Mouse (Mus musculus): ENCODE results near the gene Ankdd1a.

The Ankdd1a gene

DNA sequence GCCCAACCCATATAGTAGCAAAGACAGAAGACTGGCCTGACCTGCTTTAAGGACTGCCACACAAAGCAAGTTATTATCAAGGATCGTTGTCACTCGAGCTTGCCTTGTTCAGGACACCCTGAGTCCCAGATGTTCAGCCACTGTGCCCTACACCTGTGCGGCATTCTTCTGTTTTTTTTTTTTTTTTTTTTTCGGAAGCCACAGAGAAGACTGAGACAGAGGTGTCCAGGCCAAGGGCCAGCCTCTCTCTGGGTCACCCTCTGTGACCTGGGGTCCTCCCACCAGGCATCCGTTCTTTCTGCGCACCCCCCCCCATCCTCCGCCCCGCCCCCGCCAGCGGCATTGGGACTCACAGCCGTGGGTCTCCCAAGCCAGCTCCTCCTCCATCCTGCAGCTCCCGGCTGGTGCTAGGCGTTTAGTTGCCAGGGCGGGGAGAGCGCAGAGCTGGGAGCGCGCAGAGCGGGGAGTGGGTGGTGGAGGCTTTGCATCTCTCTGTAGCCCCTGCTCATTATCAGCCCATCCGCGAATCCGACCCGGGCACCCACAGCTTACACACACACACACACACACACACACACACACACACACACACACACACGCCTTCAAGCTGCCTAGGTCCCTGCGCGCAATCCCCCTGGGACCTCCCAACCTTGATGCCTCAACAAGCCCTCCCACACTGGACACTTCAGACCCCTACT lies at the start of gene Ankdd1a:
Ankdd1a (minus strand) TSS at position 387 of the 698 bp plus-strand sequence.
- DNase-seq (ENCODE audit: extremely low read depth, low read depth): no peak

DNA sequence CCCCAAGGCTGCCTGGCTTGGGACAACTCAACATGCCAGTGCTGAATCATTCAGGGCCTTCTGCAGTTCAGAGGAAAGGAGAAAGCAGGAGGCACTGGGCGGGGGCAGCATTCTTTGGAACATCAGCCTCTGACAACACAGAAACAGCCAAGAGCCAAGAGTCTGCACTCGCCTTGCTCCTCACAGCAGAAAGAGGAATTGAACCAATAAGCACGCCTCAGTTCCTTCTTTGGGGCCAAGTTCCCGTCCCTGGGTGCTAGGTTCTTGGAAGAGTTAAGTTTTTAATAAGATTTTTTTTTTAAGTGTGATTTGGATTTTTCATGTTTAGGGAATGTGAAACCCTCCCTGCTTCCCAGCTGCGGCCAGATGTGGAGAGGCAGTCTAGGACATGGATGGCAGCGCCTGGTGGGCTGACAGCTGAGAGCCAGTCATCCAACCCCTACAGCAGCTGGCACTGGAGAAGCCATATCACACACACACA lies 49.5 kb upstream of the Ankdd1a start:
- DNase-seq (ENCODE audit: extremely low read depth, low read depth): no peak

DNA sequence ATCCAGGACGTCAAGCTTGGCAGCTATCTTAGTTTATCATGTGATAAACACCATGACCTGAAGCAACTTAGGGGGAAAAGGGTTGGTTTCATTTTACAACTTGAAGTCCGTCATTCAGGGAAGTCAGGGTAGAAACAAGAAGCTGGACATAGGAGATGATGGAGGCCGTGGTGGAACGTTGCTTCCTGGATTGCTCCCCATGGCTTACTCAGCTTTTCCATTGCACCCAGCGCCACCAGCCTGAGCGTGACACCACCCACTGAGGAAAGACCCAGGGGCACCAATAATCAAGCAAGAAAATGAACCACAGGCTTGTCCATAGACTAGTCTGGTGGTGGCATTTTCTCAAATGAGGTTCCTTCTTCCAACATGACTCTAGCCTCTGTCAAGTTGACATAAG lies 48.8 kb upstream of the Ankdd1a start:
- no peak for DNase-seq (ENCODE audit: extremely low read depth, low read depth)

DNA sequence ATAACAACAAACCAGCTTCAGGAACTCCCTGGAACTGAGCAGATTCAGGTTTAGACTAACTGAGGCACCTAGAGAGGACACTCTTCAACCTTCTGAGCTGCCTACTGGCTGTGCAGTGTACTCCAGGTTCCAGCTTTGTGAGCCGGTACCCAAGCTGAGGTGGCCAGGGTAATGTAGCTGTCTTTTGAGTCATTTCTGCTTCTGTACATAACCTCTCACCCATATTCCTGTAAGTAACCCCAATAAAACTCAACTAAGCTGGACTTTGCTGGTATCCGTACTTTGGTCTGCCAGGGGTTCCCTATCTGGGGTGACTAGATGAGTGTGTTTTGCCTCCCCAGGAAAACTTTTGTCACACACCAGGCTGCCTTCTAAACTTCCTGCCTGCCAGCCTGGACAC lies 44.7 kb upstream of the Ankdd1a start:
- DNase-seq (ENCODE audit: extremely low read depth, low read depth): no peak

DNA sequence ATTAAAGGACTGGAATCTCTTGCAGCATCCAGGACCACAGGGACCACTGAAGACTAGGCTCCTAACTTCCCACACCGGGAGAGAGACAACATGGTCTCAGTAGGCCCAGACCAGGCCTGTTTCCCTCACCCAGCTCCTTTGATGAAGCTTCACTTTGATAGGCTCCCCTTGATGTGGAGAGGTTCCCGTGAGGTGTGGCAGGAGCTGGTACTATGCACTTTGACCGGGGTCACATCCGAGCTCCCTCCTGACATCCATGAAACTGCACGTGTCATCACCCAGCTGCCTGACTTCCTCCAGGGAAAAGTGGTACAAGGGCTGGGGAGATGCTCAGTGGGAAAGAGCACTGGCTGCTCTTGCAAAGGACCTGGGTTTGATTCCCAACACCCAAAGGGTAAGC lies 43.1 kb upstream of the Ankdd1a start:
- no peak for DNase-seq (ENCODE audit: extremely low read depth, low read depth)

DNA sequence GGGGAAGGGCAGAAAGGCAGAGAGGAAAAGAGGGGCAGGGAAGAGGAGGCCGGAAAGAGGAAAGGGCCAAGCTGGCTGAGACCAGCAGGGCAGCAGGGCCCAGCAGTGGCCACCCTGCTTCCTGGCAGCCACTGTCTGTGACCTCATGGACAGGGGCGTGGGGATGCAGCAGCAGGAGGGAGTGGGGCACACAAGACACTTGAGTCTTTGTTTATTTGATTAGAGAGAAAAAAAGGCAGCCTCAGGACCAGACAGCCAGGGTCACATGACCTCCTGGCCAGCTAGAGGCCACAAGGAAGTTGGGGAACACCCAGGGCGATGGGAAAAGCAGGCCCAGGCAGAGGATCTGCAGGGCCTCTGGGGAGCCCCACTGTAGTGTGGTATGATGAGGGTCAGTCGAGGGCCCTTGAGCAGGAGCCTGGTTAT lies 42.1 kb upstream of the Ankdd1a start:
- no peak for DNase-seq (ENCODE audit: extremely low read depth, low read depth)

DNA sequence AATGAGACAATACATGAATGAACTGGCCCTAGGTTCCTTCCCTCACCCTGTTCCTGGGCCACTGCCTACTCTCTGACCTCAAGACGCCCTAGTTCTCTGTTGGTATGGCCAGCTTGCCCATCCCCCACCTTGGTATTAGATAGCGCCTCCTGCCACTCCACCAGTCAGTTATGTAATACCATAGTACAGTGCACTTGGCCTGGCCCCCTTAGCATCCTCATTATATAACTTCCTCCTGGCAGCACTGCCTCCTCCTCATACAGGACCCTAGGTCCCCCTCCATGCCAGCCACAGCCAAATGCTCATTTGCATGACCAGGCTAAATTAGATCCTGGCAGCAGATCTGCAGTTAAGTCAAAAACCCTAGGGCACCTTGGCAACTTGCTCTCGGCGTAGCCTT lies 41.0 kb upstream of the Ankdd1a start:
- no peak for DNase-seq (ENCODE audit: extremely low read depth, low read depth)

DNA sequence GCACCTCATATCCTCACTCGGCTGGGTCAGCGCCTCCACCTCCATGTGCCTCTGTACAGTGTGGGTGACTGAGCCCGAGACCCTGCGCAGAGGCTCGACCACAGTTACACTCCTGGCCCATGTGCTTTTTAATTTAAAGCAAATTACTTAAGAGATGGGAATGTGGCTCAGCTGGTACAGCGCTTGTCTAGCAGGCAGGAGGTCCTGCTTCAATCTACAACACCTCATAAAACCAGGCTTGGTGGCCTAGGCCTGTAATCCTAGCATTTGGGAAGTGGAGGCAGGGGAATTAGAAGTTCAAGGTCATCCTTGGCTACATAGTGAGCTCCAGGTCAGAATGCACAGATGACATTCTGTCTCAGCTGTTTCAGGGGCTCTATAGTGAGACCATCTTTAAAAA lies 38.8 kb upstream of the Ankdd1a start:
- no peak for DNase-seq (ENCODE audit: extremely low read depth, low read depth)

DNA sequence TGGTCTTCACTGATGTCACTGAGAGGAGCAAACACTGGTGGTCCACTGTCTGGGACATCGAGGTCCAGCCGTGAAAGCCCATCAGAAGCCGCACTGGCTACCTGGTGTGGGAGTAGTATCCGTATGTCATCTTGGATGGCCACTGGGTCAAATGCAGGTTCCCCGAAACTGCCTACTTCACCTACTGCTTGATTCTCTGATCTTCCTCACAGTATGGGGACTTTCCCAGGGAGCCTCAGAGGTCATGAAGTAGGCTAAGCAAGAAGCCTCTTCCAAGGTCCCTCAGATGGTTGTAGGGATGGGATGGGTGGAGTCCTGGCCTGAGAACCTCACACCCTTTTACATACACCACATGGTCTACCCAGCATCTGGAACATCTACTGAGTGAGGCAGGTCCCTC lies 37.0 kb upstream of the Ankdd1a start:
- no peak for DNase-seq (ENCODE audit: extremely low read depth, low read depth)

DNA sequence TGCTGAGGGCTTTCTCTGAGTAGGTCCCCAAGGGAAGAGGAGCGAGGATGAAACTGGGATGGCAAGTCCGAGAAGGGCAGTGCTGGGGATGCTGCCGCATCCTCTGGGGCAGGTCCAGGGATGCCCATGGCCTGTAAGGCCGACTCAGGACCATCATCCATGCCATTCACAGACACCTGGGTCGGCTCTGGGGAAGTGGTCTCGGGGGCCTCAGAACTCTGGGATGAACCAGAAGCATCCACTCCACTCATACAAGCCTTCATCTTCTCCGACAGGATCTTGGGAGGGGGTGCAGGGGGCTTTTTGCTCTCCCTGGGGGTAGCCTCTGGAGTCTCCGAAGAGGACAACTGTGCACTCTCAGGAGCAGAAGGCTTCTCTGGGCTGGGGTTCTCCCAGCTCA lies 36.4 kb upstream of the Ankdd1a start:
- DNase-seq (ENCODE audit: extremely low read depth, low read depth): no peak

DNA sequence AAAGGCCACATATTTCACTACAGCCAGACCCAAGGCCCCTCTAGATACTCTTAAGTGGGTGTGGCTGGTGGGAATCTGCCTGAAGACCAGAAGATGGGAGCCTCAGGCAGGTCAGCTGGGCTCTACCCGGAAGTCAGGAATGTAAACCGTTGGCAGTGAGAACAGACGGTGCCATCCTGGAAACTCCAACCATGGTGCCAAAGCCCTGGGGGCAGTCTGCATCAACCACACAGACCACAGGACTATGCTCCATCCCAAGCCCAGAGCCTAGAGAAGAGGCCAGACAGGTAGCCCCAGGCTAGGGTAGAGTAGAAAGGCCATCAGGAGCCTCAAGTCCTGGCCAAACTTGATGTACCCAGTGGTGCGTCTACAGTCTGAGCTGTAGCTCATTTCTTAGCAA lies 35.6 kb upstream of the Ankdd1a start:
- DNase-seq (ENCODE audit: extremely low read depth, low read depth): no peak

DNA sequence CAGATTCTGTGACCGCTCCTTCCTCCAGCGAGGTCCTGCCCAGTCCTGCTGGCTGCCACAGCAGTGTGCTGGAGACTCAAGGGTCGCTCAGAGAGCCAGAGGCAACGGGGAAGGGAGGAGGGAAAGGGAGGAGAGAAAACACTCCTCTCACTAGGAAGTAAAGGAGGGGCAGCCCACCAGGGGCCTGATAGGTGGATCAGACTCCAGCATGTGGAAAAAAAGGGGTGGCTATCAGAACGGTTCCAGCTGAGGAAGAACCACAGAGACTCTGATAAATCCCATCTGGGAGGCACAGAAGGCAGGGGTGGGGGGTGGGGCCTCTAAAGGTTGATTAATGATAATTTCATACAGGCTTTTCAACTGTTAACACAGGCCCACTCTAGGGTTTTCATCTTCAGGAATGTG lies 35.0 kb upstream of the Ankdd1a start:
- DNase-seq (ENCODE audit: extremely low read depth, low read depth): peak; percentile 96

DNA sequence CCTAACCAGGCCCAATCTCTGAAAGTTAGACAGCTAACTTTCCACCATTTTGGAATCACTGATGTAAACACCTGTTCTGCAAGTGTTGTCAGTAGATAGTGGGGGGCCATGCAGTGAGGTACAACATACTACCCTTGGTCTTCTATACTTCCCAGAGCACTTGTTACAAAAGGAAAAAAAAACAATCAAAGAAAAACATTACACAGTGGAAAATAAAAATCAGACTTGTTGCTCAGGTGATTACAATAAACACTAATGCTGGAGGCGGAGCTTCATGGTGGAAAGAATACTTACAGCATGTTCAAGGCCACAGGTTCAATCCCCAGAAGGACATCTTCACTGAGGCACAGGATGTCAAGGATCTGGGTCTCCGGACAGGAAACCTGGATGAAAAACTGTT lies 32.7 kb upstream of the Ankdd1a start:
- no peak for DNase-seq (ENCODE audit: extremely low read depth, low read depth)

DNA sequence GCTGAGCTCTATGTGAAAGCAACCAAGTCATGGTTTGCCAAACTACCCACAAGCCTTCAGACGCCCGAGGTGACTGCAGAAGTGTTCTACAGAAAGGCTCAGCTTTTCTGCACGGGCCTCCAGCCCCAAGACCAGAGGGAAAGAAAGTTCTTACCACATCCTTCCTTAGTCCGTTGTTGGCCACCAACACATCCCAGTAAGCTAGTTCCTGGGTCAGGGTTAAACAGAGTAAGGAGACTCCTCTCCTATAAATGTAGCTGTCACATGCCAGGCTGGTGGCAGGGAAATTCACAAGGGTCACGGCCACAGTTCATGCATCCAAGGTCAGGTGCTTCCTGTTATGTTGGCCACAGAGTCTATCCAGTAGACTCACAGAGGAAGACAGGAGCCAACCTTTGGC lies 32.1 kb upstream of the Ankdd1a start:
- no peak for DNase-seq (ENCODE audit: extremely low read depth, low read depth)

DNA sequence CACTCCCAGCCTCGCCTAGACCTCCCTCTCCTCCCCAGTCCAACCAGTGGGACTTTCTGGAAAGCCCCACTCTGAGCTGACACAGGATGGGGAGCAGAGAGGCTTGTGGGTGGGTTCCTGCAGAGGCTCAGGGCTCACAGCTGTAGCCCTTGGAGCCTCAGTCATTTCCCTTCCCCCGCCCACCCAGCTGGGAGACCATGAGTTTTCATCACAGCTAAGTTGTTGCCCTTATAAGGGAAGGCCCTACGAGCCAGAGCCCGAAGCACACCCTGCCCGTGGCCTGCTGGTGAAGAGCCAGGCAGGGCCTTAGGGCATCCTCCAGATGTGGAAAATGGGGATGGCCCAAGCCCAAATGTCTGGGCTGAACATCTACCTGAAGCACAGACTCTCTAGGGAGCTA lies 31.0 kb upstream of the Ankdd1a start:
- peak; percentile 47 for DNase-seq (ENCODE audit: extremely low read depth, low read depth)

DNA sequence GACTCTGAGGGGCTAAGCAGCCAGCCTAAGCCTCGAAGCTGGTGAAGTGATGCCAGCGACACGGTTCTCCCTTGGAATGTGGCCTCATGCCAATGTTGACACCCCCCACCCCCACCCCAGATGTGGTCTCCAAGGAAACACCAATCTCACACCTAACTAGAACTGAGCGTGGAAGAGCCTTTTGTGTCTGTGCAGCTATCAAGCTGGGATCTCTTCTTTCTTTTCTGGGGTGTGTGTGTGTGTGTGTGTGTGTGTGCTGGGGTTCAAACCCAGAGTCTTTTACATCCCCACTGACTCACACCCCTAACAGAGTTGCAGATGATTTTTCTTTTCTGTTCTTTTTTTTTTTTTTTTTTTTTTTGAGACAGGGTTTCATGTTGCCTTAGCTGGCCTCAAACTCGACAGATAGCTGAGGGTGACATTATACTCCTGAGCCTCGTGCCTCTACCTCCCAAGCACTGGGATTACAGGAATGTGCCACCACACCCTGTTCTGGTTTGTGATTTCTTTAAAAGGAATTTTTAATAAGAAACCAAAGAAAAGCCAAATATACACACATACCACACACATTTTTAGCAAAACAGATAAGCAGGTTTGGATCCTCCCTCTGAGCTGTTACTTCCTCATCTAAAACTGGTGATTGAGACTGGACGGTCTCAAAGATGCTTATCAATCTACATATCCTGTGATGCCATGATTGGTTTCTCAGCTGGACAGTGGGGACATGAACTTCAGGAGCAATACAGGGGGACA lies 30.3 kb upstream of the Ankdd1a start:
- DNase-seq (ENCODE audit: extremely low read depth, low read depth): peak; percentile 53

DNA sequence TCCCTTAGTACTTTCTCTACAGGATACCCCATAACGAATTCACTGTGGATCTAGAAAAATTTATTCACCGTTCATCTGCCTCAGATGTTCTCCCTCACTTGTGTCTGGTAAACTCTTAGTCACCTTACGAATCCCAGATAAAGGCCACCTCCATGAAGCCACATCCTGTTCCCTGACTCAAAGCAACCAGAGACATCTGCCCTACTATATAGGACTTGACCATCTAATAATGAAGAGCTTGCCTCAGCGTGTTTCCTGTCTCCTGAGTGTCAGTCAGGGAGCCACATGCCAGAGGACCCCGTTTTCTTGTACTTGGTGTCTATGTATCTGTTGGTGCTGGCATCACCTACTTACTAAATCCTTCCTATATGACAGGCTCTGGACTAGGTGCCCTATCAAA lies 29.6 kb upstream of the Ankdd1a start:
- no peak for DNase-seq (ENCODE audit: extremely low read depth, low read depth)

DNA sequence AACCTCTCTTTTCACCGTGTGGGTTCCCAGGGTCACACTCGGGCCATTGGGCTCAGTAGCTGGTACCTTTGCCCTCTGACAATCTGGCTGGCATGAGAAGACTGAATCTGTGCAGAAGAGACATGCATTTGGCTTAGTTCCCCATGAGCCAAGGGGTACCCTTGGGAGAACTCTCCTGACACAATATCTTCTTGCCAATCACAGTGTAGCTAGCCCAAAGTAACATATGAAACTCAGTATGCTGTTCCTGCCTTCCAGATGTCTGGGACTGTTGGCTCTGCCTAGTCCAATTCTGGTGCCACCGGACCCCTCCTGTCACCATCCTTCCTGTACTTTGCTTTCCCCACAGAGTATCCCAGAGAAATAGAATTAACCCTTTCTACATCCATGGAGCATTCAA lies 29.1 kb upstream of the Ankdd1a start:
- no peak for DNase-seq (ENCODE audit: extremely low read depth, low read depth)

DNA sequence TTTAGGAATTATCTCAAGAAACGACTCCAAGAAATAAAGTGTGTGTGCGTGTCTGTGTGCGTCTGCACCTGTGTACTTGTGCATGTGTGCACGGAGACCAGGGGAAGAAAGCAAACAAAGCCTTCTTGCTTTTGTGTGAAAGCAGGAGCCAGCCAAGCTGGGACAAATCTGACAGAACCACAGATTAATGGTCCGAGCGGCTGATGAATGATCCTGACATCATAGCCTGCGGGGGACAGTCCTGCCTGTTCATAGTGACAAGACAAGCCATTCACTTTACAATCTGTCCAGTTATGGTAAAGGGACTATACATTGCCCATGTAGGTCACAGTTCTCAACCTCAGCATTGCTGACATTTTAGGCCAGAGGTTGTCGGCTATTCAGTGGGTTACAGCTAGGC lies 28.3 kb upstream of the Ankdd1a start:
- DNase-seq (ENCODE audit: extremely low read depth, low read depth): no peak

DNA sequence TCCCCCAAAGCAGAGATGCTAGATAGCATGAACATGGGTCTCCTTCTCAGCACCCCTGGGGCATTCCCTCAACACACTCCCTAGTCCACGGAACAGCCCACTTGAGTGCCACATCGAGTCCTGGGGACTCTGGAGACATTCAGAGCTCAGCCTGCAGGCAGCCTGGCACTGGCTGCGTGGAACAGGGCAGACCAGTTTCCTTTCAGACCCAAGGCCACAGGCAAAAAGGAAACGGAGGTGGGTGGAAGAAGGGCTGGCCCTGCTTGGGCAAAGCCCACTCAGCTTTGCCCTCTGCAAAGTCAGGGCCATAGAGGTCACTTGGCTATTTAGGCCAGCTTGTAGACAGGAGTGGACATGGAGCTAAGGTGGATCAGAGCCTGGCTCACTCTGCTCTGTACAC lies 27.9 kb upstream of the Ankdd1a start:
- no peak for DNase-seq (ENCODE audit: extremely low read depth, low read depth)

DNA sequence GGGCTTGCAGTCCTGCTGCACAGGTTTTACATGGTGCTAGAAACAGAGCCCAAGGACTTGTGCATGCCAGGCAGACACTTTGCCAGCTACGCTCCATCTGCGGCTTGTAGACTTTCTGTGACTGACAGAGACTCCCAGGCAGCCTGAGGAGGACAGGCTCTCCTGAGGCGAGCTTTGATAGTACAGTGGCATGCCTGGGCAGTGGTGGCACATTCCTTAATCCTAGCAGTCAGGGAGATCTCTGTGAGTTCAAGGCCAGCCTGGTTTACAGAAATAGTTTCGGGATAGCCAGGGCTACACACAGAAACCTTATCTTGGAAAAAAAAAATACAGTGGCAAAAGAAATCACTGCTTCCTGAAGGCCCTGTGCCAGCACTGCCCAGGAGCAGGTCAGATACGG lies 27.1 kb upstream of the Ankdd1a start:
- no peak for DNase-seq (ENCODE audit: extremely low read depth, low read depth)

DNA sequence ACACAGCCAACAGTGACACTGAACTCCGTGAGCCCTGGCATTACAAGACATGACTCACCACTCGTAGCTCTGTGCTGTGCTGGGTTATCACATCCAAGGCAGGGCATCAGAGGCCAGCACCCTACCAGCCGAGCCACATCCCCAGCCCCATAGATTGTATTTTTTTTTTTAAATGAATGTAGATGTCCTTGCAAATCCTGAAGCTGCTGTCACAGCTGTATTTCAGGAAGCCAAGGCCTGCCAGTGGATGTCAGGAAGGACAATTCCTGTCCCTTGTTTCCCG lies 26.4 kb upstream of the Ankdd1a start:
- DNase-seq (ENCODE audit: extremely low read depth, low read depth): no peak

Measured in MEL-GATA-1-ER (cell line).